Mouse (Mus musculus) lung, postnatal 0 days (tissue): ENCODE results near the gene Fam136a.

Experiments
- CTCF ChIP-seq: IDR thresholded peaks from 2 replicates; pipeline ENCODE4 v1.5.1; 2016; ENCODE audit warnings: antibody characterized with exemption, mild to moderate bottlenecking
- EP300 ChIP-seq: IDR thresholded peaks from 2 replicates; pipeline ENCODE4 v1.6.1; 2016; ENCODE audit warnings: antibody characterized with exemption, mild to moderate bottlenecking, control low read depth

GRCm38 (mm10) chr6:86388461-86388860 lies 23.0 kb downstream of the Fam136a start:
- TF ChIP-seq CTCF (no peak), EP300 (no peak)
